Mouse (Mus musculus) right cerebral cortex, adult 2 months (tissue): ENCODE measurements at regions not wholly inside any gene's neighbourhood (a gene's known extent, or its start where the extent isn't known, plus 50 kb on each side); places are given as distances from the start of the nearest gene placed in this dataset.

Experiments used
- DNase-seq, 2 experiments: peaks; one replicate each; pipeline ENCODE4 v3.0.0; 2021 to 2022; ENCODE audit warnings: low spot score in 2 of 2

DNA sequence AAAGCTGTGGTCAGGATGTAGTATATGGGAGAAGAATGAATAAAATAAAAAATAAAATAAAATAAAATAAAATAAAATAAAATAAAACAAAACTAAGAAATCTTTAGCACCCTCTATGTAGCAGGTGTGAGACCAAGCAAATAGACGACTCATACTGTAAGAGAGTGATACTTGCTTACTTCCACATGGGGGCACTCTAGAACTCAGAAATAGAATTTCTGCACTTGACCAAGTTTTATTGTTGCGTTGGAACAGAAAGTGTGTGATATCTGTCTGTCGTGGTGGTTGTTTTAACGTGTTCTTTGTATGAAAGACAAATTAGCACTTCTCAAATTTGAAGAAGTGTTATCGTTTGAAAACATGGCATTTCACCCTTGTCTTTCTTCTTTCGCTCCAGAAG, 125.4 kb downstream of the Dthd1 start:
- peak in 1 of 2 experiments; percentile 13 for DNase-seq
